Mouse (Mus musculus): ENCODE data around the gene Pdzd7.

The Pdzd7 gene

GRCm38 (mm10) chr19:44985159-44985988, 60.1 kb downstream of the Pdzd7 start:
- no peak for DNase-seq (ENCODE audit: low spot score)

DNA sequence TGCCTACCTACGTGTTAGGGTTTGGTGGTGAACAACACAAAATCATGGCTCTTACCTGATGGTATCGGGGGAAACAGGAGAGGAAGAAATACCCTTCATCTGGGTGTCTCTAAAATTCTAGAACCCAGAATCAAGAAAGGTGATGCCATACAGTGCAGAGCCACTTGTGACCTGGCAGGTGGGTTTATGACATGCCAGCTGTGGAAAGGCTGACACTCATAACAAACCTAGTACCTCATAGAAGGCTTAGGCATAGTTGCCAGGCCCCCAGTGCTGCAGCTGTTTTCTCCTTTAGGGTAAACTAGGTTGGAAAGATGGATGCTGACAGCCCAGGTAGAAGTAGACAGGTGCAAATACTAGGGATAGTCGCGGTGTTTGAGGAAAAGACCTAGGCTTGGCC, 61.1 kb downstream of the Pdzd7 start:
- DNase-seq (ENCODE audit: low spot score) = no peak

GRCm38 (mm10) chr19:44983366-44983765, 62.2 kb downstream of the Pdzd7 start:
- no peak for DNase-seq (ENCODE audit: low spot score)

- DNase-seq (ENCODE audit: low spot score) = no peak
These were observed 62.9 kb downstream of the Pdzd7 start for GRCm38 (mm10) chr19:44982477-44983115.

DNA sequence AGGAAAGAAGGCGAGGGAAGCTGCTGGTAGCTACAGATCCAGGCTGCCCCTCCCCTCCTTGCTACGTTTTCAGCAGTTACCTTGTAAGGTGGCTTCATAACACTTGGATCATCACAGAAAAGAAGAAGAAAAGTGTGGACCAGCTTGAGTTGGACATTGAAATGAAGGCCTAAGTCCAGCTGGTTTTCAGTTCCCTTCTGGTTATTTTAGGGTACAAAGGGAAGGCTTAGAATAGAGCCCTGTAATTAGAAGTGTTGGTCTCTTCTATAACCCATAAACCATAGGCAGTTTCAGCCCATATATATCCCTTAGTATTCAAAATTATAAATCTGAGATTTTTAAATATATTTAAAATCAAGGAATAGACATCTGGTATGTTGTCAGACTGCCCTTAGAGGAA, 64.7 kb downstream of the Pdzd7 start:
- DNase-seq (ENCODE audit: low spot score) = no peak

- no peak for DNase-seq (ENCODE audit: low spot score)
These were observed 68.4 kb downstream of the Pdzd7 start for GRCm38 (mm10) chr19:44977148-44977547.

Measured in c-Kit-positive CD71-positive TER-119-positive erythroid progenitor cells, embryonic 14.5 days (primary cell).